Mouse (Mus musculus) neural tube, embryonic 14.5 days (tissue): ENCODE data around the gene Nploc4. TPM values are rescaled to one million over a fixed set of nuclear protein-coding genes. Genes with fewer than 3 reads are reported as not detected.

Experiments
- ATAC-seq: fragments of 200-750 bp; cut with Nextera tagmentation; 2 replicates; pipeline ENCODE4 v1.8.0; 2017; ENCODE audit warnings: low read depth, mild to moderate bottlenecking, moderate TSS enrichment, moderate library complexity
- H3K27ac ChIP-seq: fragments of 300-500 bp; sonication (generic); 2 replicates; pipeline ENCODE4 v1.5.1; 2014; ENCODE audit warnings: low read depth, mild to moderate bottlenecking, control low read depth, low read length, moderate library complexity, mixed read lengths
- H3K27me3 ChIP-seq: fragments of 300-500 bp; sonication (generic); 2 replicates; pipeline ENCODE4 v1.6.1; 2014; ENCODE audit warnings: low read length; ENCODE audit not compliant: control insufficient read depth, insufficient read depth
- H3K36me3 ChIP-seq: fragments of 300-500 bp; sonication (generic); 2 replicates; pipeline ENCODE4 v1.6.1; 2014; ENCODE audit warnings: low read length, mixed read lengths; ENCODE audit not compliant: control insufficient read depth, insufficient read depth
- H3K4me1 ChIP-seq: fragments of 300-500 bp; sonication (generic); 2 replicates; pipeline ENCODE4 v1.6.1; 2014; ENCODE audit warnings: low read length; ENCODE audit not compliant: control insufficient read depth, insufficient read depth
- H3K4me2 ChIP-seq: fragments of 300-500 bp; sonication (generic); 2 replicates; pipeline ENCODE4 v1.6.1; 2014; ENCODE audit warnings: mild to moderate bottlenecking, low read depth, low read length, control low read depth
- H3K4me3 ChIP-seq: fragments of 300-500 bp; sonication (generic); 2 replicates; pipeline ENCODE4 v1.5.1; 2014; ENCODE audit warnings: low read depth, low read length, control low read depth, mixed read lengths
- H3K9ac ChIP-seq: fragments of 300-500 bp; sonication (generic); replicated peaks from 2 replicates; pipeline ENCODE4 v1.6.1; 2014; ENCODE audit warnings: low read depth, mild to moderate bottlenecking, control low read depth, low read length, mixed read lengths
- H3K9me3 ChIP-seq: fragments of 300-500 bp; sonication (generic); 2 replicates; pipeline ENCODE4 v1.6.1; 2016; ENCODE audit warnings: low read length; ENCODE audit not compliant: control insufficient read depth
- WGBS: fragments of 180-500 bp; shearing (Covaris S2); extraction: QIAGEN DNeasy Blood & Tissue Kit; methylation state at CpG from one replicate; pipeline ENCODE4 v1.1.7; 2014; 5-methylcytosine and 5-hydroxymethylcytosine counted together
- polyA plus RNA-seq: library from polyadenylated mRNA; unstranded; fragments of >200 nt; fragmentation: Nextera tagmentation; extraction: Ambion mirVana; gene quantifications from 2 replicates; pipeline ENCODE4 v1.2.1, GENCODE M21; 2014

Gene Nploc4
- polyA plus RNA-seq, 1 experiment from 2014 or later = 31.1 TPM

DNA sequence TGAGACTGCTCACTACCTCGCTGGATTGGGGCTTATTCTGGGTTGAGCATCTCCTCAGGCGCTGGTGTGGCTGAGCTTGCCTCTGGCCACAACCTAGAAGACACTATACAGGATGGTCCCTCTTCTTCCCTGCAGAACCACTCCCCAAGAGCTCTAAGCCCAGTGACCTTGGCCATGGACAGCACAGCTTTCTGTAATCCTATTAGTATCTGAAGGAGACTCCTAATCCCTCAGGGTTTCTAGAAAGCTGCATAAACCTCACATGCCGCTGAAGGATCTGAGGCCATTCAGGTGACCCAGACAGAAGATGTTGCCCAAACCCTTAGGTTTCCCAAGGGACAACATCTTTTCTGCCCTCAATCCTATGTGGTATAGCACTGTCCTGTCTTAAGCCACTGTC lies 14.7 kb upstream of the Nploc4 start:
- Histone ChIP-seq H3K4me3 (no peak overlapping the region), H3K27ac (no peak overlapping the region), H3K9ac (no peak overlapping the region), H3K36me3 (no peaks in the 10 kb centered on the region), H3K27me3 (no peaks in the 10 kb centered on the region), H3K4me2 (no peak overlapping the region), H3K9me3 (no peaks in the 10 kb centered on the region), H3K4me1 (0 out of 2 replicates have a peak, but pooled peaks cover 5% of the 10 kb centered on the region)
- whole genome bisulfite sequencing = 73% methylated on average over 3 of the region's 3 CpGs
- ATAC-seq = no peak

DNA sequence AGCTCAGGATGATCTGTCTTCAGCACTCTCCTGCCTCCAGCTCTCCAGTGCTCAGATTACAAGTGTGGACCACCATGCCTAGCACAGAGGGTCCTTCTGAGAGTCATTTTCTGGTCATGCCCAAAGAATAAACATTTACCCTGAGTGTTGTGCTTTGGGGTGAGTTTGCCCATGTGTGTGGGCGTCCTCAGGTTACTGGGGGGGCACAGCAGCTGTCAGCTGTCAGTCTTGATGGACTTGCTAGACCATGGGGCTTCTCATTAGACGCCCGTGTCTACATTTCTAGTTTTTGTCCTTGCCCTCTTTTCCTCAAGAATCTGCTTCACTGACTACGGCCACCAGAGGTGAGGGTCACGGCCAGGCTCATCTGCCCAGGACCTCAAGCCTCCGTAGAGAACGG lies 9.7 kb upstream of the Nploc4 start:
- no peak overlapping the region for H3K27ac ChIP-seq
- no peaks in the 10 kb centered on the region for H3K27me3 ChIP-seq
- no peak overlapping the region for H3K4me3 ChIP-seq
- H3K36me3 ChIP-seq = no peaks in the 10 kb centered on the region
- H3K9me3 ChIP-seq = no peaks in the 10 kb centered on the region
- 85% methylated on average over 7 of the region's 7 CpGs for WGBS
- no peak for ATAC-seq
- H3K9ac ChIP-seq = no peak overlapping the region
- no peaks in the 10 kb centered on the region for H3K4me1 ChIP-seq
- H3K4me2 ChIP-seq = no peak overlapping the region

DNA sequence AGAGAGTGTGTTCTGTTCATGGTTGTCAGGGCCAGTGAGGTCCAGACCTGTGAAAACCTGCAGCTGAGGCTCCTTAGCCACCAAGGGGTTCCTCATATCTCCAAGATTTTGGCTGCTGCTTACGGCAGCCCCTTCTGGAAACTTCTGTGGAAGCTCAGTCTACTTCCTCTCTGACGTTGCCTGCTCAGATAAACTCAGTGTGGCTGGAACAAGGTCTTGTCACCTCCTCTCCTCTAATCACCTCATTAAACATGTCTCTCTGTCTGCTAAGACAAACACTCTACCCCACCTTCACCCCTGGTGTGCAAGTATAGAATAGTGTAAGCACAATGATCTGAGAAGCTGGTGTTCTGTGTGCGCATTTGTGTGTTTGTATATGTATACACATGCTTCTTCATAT lies 8.0 kb upstream of the Nploc4 start:
- Histone ChIP-seq H3K27ac (no peak overlapping the region), H3K36me3 (no peaks in the 10 kb centered on the region), H3K4me2 (no peak overlapping the region), H3K4me1 (no peaks in the 10 kb centered on the region), H3K4me3 (no peak overlapping the region), H3K9me3 (no peaks in the 10 kb centered on the region), H3K9ac (no peak overlapping the region), H3K27me3 (no peaks in the 10 kb centered on the region)
- ATAC-seq = no peak
- WGBS = 96% methylated on average over 3 of the region's 3 CpGs

DNA sequence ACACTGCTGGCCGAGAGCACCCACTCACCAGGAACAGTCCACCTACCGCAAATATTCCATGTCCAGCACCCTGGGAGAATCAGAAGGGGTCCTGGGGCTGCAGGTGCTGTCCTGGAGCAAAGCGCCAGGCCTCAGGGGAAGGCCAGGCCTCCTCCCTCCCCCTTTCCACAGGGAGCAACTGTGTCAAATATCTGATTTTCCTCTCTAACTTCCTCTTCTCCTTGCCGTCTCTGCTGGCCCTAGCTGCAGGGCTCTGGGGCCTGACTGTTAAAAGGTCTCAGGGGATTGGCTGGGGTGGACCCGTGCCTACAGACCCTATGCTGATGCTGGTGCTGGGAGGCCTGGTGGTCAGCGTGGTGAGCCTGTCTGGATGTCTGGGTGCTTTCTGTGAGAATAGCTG lies 6.6 kb upstream of the Nploc4 start:
- ATAC-seq = no peak
- no peak overlapping the region for H3K27ac ChIP-seq
- no peaks in the 10 kb centered on the region for H3K36me3 ChIP-seq
- no peak overlapping the region for H3K4me2 ChIP-seq
- no peak overlapping the region for H3K4me3 ChIP-seq
- 69% methylated on average over 6 of the region's 6 CpGs for WGBS
- no peaks in the 10 kb centered on the region for H3K4me1 ChIP-seq
- no peaks in the 10 kb centered on the region for H3K9me3 ChIP-seq
- H3K27me3 ChIP-seq = no peaks in the 10 kb centered on the region
- no peak overlapping the region for H3K9ac ChIP-seq

DNA sequence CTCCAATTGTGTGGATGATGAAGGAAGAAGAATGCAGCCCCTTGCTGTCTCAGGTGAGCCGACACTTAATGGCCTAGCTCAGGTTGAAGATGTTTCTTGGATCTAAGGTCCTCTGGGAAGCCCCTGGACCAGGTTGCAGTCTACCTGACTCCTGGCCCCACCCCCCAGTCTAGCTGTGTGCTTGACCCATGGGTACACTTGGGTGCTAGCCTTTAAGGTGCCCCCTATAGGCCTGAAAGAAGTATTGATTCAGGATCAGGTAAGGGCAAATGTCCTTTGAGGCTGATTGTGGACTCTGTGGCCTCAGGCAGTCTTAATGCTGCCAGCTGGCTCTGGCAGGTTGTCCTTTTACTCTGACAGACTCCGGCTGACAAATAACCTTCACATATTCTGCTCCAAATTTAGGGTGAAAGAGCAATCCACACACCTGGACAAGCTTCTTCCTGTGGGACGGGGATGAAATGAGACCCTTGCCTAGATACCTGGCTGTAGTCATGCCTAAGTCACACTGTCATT lies 5.3 kb upstream of the Nploc4 start:
- Histone ChIP-seq H3K9ac (no peak overlapping the region), H3K36me3 (no peaks in the 10 kb centered on the region), H3K4me3 (no peak overlapping the region), H3K9me3 (no peaks in the 10 kb centered on the region), H3K4me1 (no peaks in the 10 kb centered on the region), H3K27me3 (no peaks in the 10 kb centered on the region), H3K4me2 (no peak overlapping the region), H3K27ac (no peak overlapping the region)
- ATAC-seq = no peak
- WGBS = 92% methylated on average over 3 of the region's 3 CpGs

DNA sequence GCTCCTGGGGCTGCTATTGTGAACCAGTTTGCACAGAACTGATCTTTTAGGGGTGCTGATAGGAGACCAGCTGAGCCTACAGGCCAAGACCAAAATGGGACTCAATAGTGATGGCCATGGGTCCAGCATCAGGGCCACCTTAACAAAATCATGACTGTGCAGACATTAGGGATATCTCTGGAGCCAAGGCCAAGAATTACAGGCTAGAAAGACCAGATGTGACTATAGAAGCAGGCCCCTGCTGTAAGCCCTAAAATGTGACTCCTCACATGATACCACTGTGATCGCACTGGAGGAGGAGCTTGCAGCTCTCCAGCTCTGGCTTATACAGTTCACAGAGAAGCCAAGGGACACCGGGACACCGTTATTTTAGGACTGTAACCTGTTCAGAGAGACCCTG lies 4.8 kb upstream of the Nploc4 start, which contains the start of gene Tspan10:
Tspan10 (plus strand) TSS at position 301 of the 400 bp plus-strand sequence.
- ATAC-seq = no peak
- 91% methylated on average over 3 of the region's 3 CpGs for WGBS
- H3K9ac ChIP-seq = no peak within 1 kb of the TSS

DNA sequence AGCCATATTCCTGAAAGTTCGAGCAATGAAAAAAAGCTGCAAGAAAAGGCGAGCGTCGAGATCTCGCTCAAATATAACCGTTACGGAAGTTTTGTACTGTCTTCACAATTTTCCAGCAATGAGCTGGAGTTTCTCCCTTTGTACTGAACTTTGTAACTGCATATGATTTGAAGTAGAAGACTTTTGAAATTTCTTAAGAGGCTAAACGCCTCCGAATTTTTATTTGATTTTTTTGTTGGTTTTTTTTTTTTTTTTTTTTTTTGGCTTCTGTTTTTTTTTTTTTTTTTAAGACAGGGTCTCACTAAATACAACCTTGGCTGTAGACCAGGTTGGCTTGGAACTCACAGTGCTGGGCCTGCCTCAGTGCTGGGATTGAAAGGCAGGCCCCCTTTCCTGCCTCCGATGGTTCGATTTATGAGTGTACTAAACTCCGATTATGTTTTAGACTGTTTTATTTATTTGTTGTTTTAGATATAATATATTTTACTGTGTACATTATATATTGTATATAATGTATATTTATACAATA lies 413 bp upstream of the Nploc4 start:
- no peak overlapping the region for H3K27ac ChIP-seq
- ATAC-seq = no peak
- no peaks in the 10 kb centered on the region for H3K27me3 ChIP-seq
- H3K9ac ChIP-seq = peak overlapping the region; percentile 94
- peak overlapping the region; percentile 90 for H3K4me3 ChIP-seq
- peak overlapping the region; percentile 73 for H3K4me2 ChIP-seq
- 26% methylated on average over 12 of the region's 12 CpGs for WGBS
- peaks cover 11% of the 10 kb centered on the region for H3K36me3 ChIP-seq
- peaks cover 9% of the 10 kb centered on the region for H3K4me1 ChIP-seq
- no peaks in the 10 kb centered on the region for H3K9me3 ChIP-seq

More for the DNA sequence above, 4.8 kb upstream of the Nploc4 start, which contains the start of gene Tspan10:
- no peaks in the 10 kb centered on the region for H3K4me1 ChIP-seq
- no peak within 1 kb of the TSS for H3K27ac ChIP-seq
- H3K27me3 ChIP-seq = no peaks in the 10 kb centered on the region
- no peaks in the 10 kb centered on the region for H3K9me3 ChIP-seq
- no peak within 1 kb of the TSS for H3K4me2 ChIP-seq
- H3K36me3 ChIP-seq = no peaks in the 10 kb centered on the region
- no peak within 1 kb of the TSS for H3K4me3 ChIP-seq

DNA sequence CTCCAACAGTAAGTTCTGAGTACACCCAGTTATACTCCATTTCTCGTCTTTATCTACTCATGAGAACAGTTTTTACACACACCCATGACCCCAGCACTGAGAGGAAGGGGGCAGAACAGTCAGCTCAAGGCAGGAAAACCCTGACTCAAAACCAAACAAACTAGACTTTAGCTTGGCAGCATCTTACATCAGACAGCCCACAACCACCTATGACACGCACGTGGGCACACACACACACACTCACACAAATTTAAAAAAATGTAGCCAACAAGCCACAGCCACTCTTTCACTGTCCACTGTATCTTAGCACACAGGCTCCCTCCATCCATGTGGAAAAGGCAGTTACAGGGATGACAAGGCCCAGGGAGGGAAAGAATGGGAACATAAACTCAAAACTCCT lies 10.8 kb downstream of the Nploc4 start:
- H3K27me3 ChIP-seq = no peaks in the 10 kb centered on the region
- H3K4me1 ChIP-seq = no peaks in the 10 kb centered on the region; the same call in 1 of the 2 replicates
- 94% methylated on average over 3 of the region's 3 CpGs for WGBS
- H3K9me3 ChIP-seq = no peaks in the 10 kb centered on the region
- no peak overlapping the region for H3K9ac ChIP-seq
- no peak for ATAC-seq
- no peak overlapping the region for H3K27ac ChIP-seq
- peaks cover 57% of the 10 kb centered on the region for H3K36me3 ChIP-seq
- no peak overlapping the region for H3K4me2 ChIP-seq
- no peak overlapping the region for H3K4me3 ChIP-seq

DNA sequence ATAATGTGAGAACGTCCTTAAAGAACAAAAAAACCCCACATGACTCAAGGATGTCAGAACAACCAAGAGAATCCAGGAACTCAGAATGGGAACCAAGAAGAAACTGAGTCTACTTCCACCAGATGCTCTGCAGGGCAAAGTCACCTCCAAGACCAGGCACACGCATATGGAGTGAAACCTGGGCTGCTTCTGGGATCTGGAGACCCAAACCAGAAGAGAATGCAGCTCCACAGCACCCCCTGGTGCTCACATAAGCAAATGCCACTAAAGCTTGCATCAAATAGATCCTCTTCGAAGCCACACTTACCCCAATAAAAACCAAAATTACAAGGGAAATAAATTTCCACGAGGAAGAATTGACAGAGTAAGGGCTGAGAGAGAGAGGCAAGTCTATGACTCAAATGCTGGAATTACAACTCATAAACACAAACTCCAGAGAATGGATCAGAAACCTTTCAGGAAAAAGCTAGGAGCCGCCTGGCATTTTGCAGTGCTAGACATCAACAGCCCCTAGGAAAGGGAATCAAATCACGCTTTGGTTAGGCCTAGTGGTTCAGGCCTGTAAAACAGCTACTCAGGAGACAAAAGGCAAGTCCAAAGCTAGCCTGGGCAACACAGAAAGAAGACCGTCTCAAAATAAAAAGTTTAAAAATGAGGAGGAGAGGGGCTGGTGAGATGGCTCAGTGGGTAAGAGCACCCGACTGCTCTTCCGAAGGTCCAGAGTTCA lies 13.8 kb downstream of the Nploc4 start:
- ATAC-seq = no peak
- 61% methylated on average over 9 of the region's 9 CpGs for WGBS
- H3K36me3 ChIP-seq = peaks cover 66% of the 10 kb centered on the region

More for the DNA sequence above, 13.8 kb downstream of the Nploc4 start:
- Histone ChIP-seq H3K27me3 (no peaks in the 10 kb centered on the region), H3K4me1 (no peaks in the 10 kb centered on the region; the same call in 1 of the 2 replicates), H3K4me2 (no peak overlapping the region), H3K9me3 (no peaks in the 10 kb centered on the region), H3K27ac (no peak overlapping the region), H3K9ac (no peak overlapping the region), H3K4me3 (no peak overlapping the region)
